Mouse (Mus musculus) A20 (cell line): ENCODE data around the gene Iqcd.
A peak's percentile ranks its signal among the peaks of the same experiment; 100 is the strongest.

Experiments
- DNase-seq: peaks from one replicate; pipeline ENCODE4 v3.0.0-alpha.2; 2011; ENCODE audit warnings: low read depth, low spot score

The Iqcd gene

DNA sequence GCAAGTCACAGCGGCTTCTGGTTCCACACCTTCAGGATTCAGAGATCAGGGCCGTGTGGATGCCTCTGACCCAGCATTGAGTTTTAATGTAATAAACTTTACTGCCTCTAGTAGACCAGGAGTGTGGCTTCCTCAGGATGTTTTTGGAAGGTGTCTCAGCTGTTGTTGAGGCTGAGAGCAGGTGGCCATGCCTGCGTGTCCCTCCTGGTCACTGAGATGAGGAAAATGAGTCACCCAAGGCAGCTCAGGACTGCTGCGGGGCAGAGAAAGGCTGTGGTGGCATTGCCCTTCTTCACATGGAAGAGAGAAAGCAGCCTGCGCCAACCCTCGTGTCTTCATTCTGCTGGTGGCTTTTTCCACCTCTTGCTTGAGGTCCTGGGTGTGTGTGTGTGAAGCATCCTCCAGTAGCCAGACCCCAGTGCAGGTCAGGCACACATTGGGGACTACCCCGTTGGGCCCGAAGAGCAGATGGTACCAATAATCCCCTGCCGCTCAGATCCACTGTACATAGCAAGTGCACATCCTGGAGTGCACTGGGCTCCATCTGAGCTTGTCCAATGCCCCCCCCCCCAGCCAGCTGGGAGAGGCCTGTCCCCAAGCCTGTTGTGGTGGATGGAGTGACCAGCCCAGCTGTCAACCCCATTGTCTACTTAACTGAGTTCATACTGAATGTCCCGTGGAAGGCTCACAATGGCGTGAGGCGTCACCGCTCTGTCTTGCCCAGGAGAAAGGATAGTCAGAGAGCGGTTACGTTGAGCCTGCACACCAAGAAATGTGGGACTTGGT, 38.9 kb downstream of the Iqcd start:
- no peak for DNase-seq

DNA sequence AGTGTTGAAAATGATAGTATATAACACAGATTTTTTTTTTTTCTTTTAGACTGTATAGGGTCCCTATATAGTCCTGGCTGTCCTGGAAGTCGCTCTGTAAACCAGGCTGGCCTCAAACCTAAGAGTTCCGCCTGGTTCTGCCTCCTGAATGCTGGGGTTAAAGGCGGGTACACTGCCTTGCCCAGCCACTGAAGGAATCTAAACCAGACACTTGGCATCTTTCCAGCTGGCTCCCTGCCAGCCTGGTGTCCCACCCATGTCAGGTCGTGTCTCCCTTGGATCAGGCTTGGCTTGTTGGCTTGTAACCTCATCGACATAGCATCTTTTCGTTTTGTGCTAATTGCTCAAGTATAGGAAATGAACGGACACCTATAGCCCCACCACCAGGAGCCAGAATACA, 39.8 kb downstream of the Iqcd start:
- no peak for DNase-seq

DNA sequence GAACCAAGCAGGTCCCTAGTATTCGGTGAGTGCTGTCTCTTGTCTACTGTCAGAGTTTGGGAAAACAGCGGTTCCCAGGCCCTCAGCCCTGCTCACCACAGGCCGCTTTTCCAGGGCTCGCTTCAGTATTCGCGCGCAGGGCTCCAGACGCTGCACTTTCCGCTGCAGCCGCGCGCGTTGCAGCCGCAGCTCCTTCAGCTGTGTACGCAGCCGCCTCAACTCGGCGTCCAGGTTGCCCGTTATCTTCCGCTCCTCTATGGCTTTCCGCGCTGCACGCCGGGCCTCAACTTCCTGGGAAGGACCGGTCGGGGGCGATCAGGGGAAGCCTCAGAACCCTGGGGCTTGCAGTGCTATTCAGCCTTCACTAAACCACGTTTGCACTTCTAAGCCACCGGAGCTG, 42.3 kb downstream of the Iqcd start:
- DNase-seq = no peak

DNA sequence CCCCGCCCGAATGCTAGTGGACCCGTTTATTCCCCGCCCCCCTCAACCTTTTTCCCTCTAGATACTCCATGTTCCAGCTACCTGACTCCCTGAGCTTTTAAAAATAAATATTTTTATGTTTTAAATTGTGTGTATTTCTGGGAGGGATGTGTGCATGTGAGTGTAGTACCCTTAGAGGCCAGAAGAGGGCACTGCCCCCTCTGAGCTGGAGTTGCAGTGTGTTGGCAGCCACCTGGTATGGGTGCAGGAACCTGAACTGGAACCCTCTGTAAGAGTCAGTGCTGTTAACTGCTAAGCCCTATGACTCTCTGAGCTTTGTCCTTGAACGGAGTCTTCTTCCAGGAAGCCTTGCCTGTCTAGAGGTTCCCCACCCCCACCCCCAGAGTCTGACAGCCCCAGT, 43.1 kb downstream of the Iqcd start:
- DNase-seq = no peak

DNA sequence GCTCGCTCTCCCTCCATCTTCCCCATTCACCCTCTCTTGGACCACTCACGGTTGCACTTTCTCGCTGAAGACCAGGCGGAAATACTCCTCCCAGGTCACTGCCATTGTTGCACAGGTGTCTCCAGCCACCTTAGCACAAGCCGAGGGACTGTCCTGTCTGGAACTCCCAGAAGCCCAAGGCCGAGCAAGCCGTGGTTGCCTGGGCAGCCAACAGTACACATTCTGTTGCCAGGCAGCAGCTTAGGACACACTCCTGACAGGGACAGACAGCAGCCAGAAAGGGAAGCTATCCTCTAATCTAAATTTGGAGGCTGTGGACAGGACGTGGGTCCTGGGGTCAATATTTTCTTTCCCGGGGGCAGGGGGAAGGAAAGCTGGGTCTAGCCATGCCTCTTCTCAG, 45.3 kb downstream of the Iqcd start, which contains the start of gene Cfap73:
Gene Cfap73 (minus strand): TSS at position 105 of the 400 bp plus-strand sequence.
- no peak for DNase-seq

DNA sequence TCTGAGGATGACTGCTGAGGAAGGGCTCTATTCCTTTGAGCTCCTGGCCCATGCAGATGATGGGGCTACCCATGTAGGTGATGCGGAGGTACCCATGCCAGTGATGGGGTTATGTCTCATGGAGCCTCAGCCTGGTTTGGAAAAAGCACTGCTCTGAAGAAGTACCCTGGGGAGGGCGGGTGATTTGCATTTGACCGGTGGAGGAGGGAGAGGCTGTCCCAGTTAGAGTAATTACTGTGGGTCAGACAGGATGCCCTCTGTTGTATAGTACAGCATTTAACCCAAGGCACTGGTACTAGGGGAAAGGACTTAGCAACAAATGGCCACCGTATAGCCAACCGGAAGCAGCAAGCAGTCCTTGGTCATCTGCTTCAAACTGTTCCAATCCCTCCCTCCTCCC, 46.0 kb downstream of the Iqcd start:
- DNase-seq = no peak

DNA sequence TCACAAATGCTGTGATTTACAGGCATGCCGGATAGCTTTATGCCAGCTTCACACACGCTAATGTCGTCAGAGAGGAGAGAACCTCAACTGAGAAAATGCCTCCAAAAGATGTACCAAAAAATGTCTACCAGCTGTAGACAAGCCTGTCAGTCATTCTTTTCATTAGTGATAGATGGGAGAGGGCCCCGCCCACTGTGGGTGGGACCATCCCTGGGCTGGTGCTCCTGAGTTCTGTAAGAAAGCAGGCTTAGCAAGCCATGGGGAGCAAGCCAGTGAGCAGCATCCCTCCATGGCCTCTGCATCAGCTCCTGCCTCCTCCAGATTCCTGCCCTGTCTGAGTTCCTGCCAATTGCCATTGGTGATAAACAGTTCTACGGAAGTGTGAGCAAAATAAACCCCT, 46.8 kb downstream of the Iqcd start:
- no peak for DNase-seq

DNA sequence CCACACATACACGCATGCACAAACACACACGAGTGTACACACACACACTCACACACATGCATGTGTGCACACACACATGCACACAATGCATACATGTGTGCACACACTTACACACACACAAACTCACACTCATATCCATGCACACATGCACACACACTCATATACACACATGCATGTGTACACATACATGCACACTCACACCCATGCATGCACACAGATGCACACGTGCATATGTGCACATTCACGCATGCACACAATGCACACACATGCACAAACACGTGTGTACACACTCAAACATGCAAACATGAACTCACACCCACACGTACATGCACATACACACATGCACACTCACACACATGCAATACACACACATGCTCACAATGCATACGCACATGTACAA, 51.3 kb downstream of the Iqcd start:
- DNase-seq = no peak

DNA sequence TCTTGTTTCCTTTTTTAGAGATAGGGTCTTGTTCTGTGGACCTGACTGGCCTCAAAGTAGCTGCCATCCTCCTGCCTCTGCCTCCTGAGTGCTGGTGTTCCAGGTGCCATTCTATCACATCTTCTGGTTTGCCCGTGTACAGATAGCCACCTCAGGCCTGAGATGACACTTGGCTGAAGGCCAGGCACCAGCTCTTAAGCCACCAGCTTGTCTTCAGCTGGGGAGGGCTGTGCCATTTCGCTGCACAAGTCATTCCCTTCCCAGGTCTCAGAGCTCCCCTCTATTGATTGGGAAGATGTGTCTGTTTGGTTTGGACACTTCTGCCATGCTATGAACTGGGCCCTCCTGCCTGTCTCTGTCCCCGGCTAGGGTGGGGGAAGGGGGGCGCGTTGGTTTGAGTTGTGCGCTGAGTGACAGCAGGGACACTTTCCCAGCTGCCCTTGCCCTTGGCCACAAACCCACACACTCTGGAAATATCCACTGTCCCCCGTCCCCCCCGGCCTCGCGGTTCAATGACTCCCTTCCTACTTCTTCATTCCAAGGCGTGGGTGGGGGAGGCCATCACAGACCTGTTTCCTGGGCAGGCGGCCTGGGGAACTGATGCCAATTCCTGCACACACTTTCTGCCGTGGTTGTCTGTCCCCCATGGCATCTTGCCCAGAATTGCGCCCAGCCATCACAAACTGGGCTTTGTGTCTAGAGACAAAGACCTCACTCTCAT, 54.7 kb downstream of the Iqcd start:
- DNase-seq = no peak

DNA sequence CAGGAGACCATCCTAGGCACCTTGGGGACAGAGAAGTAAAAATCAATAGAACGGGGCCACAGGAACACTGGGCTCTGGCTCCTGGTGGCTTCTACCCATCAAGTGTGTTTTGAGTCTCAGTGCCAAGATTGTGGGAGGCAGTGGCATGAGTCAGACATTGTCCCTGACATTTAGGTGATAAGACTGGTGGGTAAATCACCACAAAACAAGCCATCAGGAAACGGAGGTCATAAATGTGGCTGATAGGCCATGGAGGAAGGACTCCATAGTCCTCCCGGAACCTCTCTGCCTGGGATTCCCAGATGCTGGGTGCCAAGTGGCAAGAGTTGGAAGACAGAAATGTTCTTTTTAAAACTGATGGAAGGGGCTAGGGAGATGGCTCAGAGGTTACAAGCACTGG, 55.4 kb downstream of the Iqcd start:
- no peak for DNase-seq

DNA sequence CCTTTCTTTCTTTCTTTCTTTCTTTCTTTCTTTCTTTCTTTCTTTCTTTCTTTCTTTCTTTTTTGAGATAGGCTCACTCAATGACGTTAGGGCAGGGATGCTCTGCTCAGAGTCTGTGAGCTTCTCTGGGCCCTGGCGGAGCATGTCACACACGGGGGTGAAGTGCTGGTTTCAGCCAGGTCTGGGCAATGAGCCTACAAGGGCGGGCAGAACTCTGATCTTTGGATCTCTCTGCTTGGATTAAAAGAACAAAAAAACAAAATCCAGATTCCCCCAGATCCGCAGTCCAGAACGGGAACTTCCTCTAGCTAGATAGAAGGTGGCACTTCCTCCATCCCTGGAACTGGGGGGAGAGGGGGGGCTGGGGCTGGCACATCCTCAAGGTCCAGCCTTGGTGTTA, 57.0 kb downstream of the Iqcd start:
- DNase-seq = no peak

DNA sequence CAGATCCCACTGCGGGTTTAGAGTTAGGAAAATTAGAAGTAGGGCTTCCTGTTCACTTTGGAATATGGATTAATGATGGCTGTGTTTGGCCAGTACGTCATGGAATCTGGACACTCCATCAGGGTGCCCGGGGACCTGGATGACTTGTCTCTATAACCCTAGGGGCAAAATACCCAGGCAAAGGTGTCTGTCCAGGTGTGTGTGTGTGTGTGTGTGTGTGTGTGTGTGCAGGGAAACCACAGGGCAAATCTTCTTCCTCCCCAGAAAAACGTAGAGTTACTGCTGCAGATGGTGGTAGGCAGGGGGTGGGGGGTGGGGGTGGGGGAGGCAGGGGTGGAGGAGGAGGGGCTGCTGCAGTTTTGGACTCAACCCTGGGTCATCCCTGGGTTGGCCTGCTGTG, 58.5 kb downstream of the Iqcd start:
- no peak for DNase-seq

DNA sequence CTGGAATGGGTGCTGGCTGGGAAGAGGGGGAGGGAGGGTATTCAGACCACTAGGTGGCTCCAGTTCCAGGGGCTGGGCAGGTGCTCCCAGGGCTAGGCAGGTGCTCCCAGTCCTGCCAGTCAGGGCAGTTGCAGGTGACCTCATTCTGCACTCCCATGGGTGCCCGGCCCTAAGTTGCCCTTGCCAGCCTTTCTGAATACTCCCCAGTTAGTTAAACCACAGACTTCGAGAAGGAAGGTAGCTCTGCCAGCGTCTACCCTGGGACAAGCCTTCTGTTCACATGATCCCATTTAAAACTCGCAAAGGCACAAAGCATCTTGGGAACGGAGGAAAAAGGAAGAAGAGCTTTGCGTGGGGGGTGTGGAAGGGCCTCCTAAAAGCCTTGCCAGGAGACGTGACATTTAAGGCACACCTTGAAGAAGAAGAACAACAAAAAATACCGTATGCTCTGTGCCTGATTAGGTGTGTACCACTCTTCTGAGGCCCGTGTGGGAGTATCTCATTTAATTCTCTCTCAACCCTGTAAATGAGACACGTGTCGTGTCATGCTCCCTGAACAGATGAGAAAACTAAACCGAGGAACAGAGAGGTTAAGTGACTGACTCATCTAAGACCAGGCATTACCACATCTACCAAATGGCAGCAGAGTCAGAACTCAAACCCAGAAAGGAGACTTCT, 59.1 kb downstream of the Iqcd start:
- no peak for DNase-seq

DNA sequence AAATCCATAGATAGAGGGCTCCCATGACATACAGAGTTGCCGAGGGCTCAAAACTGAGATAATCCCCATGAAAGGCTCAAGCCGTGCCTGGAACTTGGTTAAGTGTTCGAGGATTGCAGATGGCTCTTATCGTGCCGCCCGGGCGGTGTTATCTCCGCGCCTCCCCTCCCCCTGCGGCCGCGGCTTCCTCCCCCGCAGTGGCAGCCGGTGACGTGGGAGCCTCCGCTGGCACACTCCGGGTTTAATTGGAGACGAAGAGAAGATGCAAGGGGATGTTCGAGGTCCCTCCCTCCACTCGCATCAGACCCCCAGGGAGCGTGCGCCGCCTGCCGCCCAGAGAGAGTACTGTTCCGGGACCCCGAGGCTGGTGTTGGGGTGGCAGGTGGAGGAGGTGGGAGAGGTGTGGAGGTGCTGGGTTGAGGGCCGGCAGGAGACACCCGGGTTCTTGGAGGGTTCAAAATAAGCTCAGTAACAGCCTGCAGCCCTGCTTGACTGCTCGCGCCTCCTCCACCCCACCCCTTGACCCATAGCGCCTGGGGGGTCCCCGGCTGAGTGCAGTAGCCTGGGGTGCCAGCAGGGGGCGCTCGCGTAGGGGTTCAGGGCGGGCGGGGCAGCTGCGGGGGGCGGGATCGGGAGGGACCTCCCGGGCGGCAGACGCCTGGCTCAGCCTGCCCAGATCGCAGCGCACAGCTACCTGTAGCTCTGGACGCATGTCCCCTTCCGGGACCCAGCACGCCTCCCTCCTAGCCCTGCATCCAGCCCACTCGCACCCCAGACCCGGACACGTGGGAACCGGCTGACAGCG, 60.0 kb downstream of the Iqcd start, which contains the start of gene Rasal1:
Gene Rasal1 (plus strand): TSS at position 244 of the 805 bp plus-strand sequence.
- DNase-seq = peak; percentile 94

DNA sequence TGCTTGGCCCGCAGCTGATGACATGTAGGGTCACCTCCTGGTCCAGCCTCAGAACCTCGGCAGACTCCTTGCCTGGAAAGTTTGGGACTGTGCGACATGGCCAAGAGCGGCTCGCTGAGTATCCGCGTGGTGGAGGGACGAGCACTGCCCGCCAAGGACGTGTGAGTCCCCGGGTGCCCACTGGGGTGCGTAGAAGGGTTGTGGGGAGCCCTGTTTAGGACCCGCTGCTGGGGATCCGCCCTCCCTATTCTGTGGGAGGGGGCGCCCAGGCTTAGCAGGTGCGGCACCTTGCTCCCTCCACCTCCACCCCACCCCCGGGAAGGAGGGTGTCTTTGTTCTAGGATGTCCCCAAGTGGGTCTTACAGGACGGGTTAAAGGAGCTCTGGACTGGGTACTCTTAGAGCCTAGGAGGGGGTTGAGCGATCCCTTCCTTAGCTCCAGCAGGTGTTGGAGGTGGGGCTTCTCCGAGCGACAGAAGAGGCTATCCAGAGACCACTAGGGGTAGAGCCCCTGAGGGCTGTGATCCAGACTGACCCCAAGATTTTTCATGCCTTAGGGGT, 60.6 kb downstream of the Iqcd start:
- peak; percentile 68 for DNase-seq

DNA sequence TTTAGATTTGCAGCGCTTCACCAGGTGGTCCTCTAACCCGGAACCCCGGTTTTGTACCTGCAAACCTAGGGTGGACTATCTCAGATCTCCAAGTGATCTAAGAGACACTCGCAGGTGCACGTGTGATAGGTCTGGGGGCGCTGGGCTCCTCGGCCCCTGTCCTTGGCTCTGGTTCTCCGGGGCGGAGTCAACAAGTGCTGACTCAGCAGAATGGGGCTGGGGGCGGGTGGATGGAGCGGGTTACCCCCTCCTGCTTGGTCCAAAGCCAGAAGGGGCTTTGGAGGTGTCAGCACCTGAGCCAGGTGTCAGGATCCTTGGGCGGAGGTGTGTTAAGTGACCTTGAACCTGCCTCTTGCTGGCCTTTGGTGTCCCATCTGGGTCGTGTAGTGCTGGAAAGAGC, 61.1 kb downstream of the Iqcd start:
- DNase-seq = no peak

DNA sequence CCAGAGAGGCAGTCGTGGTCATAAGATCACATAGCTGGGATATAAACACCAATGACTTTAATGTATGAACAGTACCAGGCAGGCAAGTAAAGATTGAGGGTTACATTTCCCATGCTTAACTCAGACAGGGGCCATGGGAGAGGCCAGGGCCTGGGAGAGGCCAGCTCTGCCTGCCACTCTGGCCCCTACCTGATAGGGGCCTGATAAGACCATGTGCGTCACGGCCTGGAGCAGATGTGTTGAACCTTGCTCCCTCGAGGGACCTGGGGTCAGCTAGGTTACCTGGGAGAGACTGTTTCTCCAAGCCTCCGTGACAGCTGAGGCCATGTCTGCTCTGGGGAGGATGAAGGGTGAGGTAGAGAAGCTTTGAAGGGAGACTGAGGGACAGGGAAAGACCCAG, 62.4 kb downstream of the Iqcd start:
- DNase-seq = no peak

DNA sequence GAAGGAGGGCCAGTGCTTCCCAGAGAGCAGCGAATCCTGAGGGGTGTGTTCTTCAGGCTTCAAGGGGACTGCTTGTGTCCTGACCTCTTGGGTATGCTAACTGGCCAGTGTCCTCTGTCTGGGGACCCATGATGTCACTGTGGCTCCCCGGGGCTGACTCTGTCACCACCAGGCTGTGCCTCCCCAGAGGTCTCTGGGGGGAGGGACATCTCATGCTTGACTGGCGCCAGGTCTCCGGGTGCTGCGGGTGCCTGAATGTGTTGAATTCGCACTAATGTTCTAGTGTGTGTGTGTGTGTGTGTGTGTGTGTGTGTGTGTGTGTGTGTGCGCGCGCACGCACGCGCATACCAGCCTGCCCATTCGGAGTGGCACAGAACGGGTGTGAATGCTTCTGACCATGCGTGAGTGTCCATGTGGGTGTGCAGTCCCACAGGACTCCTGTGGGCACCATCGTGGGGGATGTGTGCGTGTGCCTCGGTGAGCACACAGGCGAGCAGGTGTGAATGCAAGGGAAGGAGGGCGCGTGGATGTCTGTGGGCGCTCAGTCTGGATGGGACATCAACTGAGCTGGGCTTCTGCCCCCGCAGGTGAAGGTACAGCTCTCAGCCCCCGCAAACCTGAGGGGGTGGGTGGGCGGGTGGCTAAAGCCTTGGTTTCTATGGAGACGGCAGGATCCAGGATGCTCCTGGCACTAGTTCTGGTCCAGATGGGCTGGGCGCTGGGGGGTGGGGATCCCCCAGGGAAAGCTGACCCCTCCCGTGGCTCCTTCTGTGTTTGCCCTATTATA, 64.3 kb downstream of the Iqcd start:
- no peak for DNase-seq

DNA sequence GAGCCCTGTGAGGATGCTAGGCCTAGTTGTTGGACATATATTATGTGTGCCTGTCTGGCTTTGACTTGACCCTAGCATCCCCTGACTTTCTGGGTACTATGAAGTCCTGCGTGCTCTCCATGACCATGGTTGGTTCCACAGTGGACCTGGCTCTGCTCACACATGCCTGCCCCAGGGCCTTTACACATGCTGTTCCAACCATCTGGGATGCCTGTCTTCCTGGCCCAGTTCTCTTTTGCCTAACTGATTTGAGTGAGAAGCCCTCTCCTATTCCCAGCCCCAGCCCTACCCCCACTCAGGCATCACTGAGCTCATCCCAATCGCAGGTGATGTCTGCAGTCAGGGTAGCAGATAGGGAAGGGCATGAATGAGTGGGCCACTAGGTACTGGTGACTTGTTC, 65.1 kb downstream of the Iqcd start:
- DNase-seq = no peak

DNA sequence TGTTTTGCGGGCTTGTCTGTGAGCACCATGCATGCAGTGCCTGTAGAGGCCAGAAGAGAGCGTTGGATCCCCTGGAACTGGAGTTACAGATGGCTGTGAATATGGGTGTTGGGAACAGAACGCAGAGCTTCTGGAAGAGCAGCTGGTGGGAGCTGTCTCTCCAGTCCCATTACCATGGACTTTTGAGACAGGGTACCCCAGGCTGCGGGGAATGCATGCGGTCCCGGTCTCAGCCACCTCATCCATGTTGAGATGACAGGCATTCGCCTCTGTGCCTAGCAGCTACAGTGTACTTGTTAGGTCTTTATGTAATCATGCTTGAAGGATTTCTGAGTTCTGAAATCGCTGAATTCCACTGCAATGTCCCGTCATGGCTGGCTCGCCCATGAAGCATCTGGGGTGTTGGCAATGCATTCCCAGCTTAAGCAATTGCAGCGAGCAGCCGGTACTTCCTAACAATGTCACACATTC, 67.5 kb downstream of the Iqcd start:
- no peak for DNase-seq
